Mouse (Mus musculus): ENCODE data around the gene Gm10570.

- TF ChIP-seq CTCF (conservative IDR thresholded peaks at IDR 0.05; ENCODE audit: low read length) (no peak), NANOG (IDR thresholded peaks at IDR 0.05; ENCODE audit: borderline replicate concordance, low read length) (no peak), POU5F1 (IDR thresholded peaks at IDR 0.05; ENCODE audit: borderline replicate concordance, low read length) (no peak)
Observed at GRCm38 (mm10) chr4:130299629-130300018, 8.8 kb downstream of the Gm10570 start.
